Mouse (Mus musculus): ENCODE measurements around the gene Dcps.

- TF ChIP-seq CTCF (IDR thresholded peaks at IDR 0.05; ENCODE audit: low read depth): no peak
- TF ChIP-seq EP300 (optimal IDR thresholded peaks at IDR 0.05): no peak
Measured at GRCm38 (mm10) chr9:35223466-35223865, 47.6 kb upstream of the Dcps start.

Data from stomach, postnatal 0 days (tissue).